Mouse (Mus musculus): Measurements from ENCODE around the gene Ccl4. TPM values are rescaled to one million over a fixed set of nuclear protein-coding genes. Genes with fewer than 3 reads are reported as not detected.

Gene Ccl4
- polyA plus RNA-seq, 1 experiment, result 3.8 TPM

DNA sequence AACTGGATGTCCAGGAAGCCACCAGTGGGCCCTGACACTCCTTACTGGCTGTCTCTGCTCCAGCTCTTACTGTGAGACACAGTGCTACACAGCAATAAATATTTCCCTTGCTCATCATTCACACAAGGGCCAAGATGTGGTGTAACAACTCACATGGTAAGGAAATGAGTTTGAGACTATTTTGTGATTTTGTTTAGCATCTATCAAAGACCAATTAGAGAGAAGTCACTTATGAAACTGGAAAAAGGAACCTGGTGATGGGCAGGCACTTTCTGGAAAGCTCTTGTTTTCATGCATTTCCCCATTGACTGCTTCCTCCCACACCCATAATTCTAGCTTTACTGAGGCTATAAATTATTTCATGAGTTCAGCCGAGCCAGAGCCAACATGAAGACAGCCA lies 41.3 kb downstream of the Ccl4 start, which contains the start of gene Wfdc17:
TSS of gene Wfdc17 (plus strand) at position 287 of the 400 bp plus-strand sequence.
- H3K4me1 ChIP-seq (ENCODE audit: control insufficient read depth, insufficient read depth, insufficient read length), result peaks cover 5% of the 10 kb centered on the region; the same call in 1 of the 2 replicates
- H3K4me3 ChIP-seq (ENCODE audit: extremely low read depth, insufficient read depth, insufficient read length), result no peak within 1 kb of the TSS
- H3K27ac ChIP-seq (ENCODE audit: insufficient read depth, low read length), result peak within 1 kb of the TSS; percentile 50; the same call in 1 of the 2 replicates
- TF ChIP-seq CTCF (IDR thresholded peaks at IDR 0.05; ENCODE audit: extremely low read depth, insufficient read depth, insufficient read length, insufficient replicate concordance), result no peak
- TF ChIP-seq POLR2A (IDR thresholded peaks at IDR 0.05; ENCODE audit: low read depth, low read length), result no peak
- H3K27me3 ChIP-seq (ENCODE audit: control insufficient read depth, insufficient read depth, low read length), result no peaks in the 10 kb centered on the region
- H3K36me3 ChIP-seq (ENCODE audit: control insufficient read depth, insufficient read depth, low read length), result no peaks in the 10 kb centered on the region
- WGBS, result 3% methylated on average over 1 of the region's 1 CpGs
- peak in 1 of 2 experiments; percentile 8 for DNase-seq (ENCODE audit: low read depth in 1 of 2, low spot score in 2 of 2)

DNA sequence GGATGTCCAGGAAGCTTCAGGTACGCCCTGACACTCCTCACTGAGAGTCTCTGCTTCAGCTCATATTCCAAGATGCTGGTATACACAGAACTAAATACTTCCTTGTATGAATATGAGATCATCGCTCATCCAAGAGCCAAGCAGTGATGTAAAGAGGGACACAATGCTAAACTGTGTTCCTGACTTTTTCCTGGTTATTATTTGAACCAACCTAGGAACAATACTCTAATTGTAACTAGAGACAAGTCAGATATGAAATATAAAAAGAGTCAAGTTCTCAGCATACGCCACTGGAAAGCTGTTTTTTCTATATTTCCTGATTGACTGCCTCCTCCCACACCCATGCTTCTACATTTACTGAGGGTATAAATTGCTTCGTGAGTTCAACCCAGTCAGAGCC lies 46.3 kb downstream of the Ccl4 start, which contains the start of gene Wfdc18:
TSS of gene Wfdc18 (plus strand) at position 301 of the 400 bp plus-strand sequence.
- H3K27ac ChIP-seq (ENCODE audit: insufficient read depth, low read length), result no peak within 1 kb of the TSS
- no peak within 1 kb of the TSS for H3K4me3 ChIP-seq (ENCODE audit: extremely low read depth, insufficient read depth, insufficient read length)
- TF ChIP-seq CTCF (IDR thresholded peaks at IDR 0.05; ENCODE audit: extremely low read depth, insufficient read depth, insufficient read length, insufficient replicate concordance) (no peak), POLR2A (IDR thresholded peaks at IDR 0.05; ENCODE audit: low read depth, low read length) (no peak)
- no peaks in the 10 kb centered on the region for H3K27me3 ChIP-seq (ENCODE audit: control insufficient read depth, insufficient read depth, low read length)
- no peaks in the 10 kb centered on the region for H3K36me3 ChIP-seq (ENCODE audit: control insufficient read depth, insufficient read depth, low read length)
- WGBS, result 57% methylated on average over 4 of the region's 4 CpGs
- peaks cover 5% of the 10 kb centered on the region; the same call in 1 of the 2 replicates for H3K4me1 ChIP-seq (ENCODE audit: control insufficient read depth, insufficient read depth, insufficient read length)
- no peak for DNase-seq (ENCODE audit: low read depth in 1 of 2, low spot score in 2 of 2)

DNA sequence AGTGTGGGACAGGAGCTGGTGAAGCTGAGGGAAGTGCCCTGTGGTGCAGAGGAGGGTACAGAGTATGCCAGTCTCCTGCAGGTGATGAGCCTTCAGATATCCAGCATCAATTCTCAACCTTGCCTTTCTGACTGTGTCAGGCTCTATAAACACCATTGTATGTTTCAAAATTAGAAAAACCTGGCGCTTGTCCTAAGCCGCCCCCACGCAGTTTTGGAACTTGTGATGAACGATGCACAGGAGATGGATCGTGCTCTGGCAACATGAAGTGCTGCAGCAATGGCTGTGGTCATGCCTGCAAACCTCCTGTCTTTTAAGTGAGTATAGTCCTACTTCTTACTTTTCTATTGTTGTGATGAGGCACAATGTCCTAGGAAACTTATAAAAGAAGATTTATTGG lies 47.3 kb downstream of the Ccl4 start:
- no peak for DNase-seq (ENCODE audit: low read depth in 1 of 2, low spot score in 2 of 2)
- no peaks in the 10 kb centered on the region for H3K27me3 ChIP-seq (ENCODE audit: control insufficient read depth, insufficient read depth, low read length)
- TF ChIP-seq CTCF (IDR thresholded peaks at IDR 0.05; ENCODE audit: extremely low read depth, insufficient read depth, insufficient read length, insufficient replicate concordance), result no peak
- no peak for TF ChIP-seq POLR2A (IDR thresholded peaks at IDR 0.05; ENCODE audit: low read depth, low read length)
- H3K4me1 ChIP-seq (ENCODE audit: control insufficient read depth, insufficient read depth, insufficient read length), result no peaks in the 10 kb centered on the region
- no peak overlapping the region for H3K4me3 ChIP-seq (ENCODE audit: extremely low read depth, insufficient read depth, insufficient read length)
- 92% methylated on average over 5 of the region's 5 CpGs for WGBS
- H3K27ac ChIP-seq (ENCODE audit: insufficient read depth, low read length), result no peak overlapping the region
- no peaks in the 10 kb centered on the region for H3K36me3 ChIP-seq (ENCODE audit: control insufficient read depth, insufficient read depth, low read length)

GRCm38 (mm10) chr11:83712671-83713070 lies 50.3 kb downstream of the Ccl4 start:
- TF ChIP-seq CTCF (IDR thresholded peaks at IDR 0.05; ENCODE audit: extremely low read depth, insufficient read depth, insufficient read length, insufficient replicate concordance) (no peak), POLR2A (IDR thresholded peaks at IDR 0.05; ENCODE audit: low read depth, low read length) (no peak)
- Histone ChIP-seq H3K4me3 (ENCODE audit: extremely low read depth, insufficient read depth, insufficient read length) (no peak overlapping the region), H3K27ac (ENCODE audit: insufficient read depth, low read length) (no peak overlapping the region), H3K36me3 (ENCODE audit: control insufficient read depth, insufficient read depth, low read length) (no peaks in the 10 kb centered on the region), H3K4me1 (ENCODE audit: control insufficient read depth, insufficient read depth, insufficient read length) (no peaks in the 10 kb centered on the region), H3K27me3 (ENCODE audit: control insufficient read depth, insufficient read depth, low read length) (no peaks in the 10 kb centered on the region)
- no peak for DNase-seq (ENCODE audit: low read depth in 1 of 2, low spot score in 2 of 2)
- 8% methylated on average over 1 of the region's 1 CpGs for WGBS

- TF ChIP-seq POLR2A (IDR thresholded peaks at IDR 0.05; ENCODE audit: low read depth, low read length) (no peak), CTCF (IDR thresholded peaks at IDR 0.05; ENCODE audit: extremely low read depth, insufficient read depth, insufficient read length, insufficient replicate concordance) (no peak)
- WGBS, result 4% methylated on average over 2 of the region's 2 CpGs
- Histone ChIP-seq H3K27me3 (ENCODE audit: control insufficient read depth, insufficient read depth, low read length) (no peaks in the 10 kb centered on the region), H3K4me1 (ENCODE audit: control insufficient read depth, insufficient read depth, insufficient read length) (no peaks in the 10 kb centered on the region), H3K4me3 (ENCODE audit: extremely low read depth, insufficient read depth, insufficient read length) (no peak overlapping the region), H3K27ac (ENCODE audit: insufficient read depth, low read length) (no peak overlapping the region), H3K36me3 (ENCODE audit: control insufficient read depth, insufficient read depth, low read length) (no peaks in the 10 kb centered on the region)
- no peak for DNase-seq (ENCODE audit: low read depth in 1 of 2, low spot score in 2 of 2)
Measured at GRCm38 (mm10) chr11:83713925-83714324, 51.5 kb downstream of the Ccl4 start.

Other genes starting within 250 kb of the Ccl4 start
- gene Gas2l2, start 233.1 kb upstream of the Ccl4 start, polyA plus RNA-seq (2012; rRNA removed), result not detected in 2 replicates
- 1.3 and 2.1 TPM in 2 replicates for gene 1700020L24Rik, start 224.9 kb upstream of the Ccl4 start, polyA plus RNA-seq (2012; rRNA removed)
- 6.3 and 6.4 TPM in 2 replicates for gene Mmp28, start 199.5 kb upstream of the Ccl4 start, polyA plus RNA-seq (2012; rRNA removed)
- gene Taf15, start 189.5 kb upstream of the Ccl4 start, polyA plus RNA-seq (2012; rRNA removed), result 8.9 and 11.0 TPM in 2 replicates
- gene Heatr9, start 140.4 kb upstream of the Ccl4 start, polyA plus RNA-seq (2012; rRNA removed), result 0.18 and 0.21 TPM in 2 replicates
- gene Ccl5, start 132.1 kb upstream of the Ccl4 start, polyA plus RNA-seq (2012; rRNA removed), result 519 and 769 TPM in 2 replicates
- gene Ccl9, start 83.9 kb upstream of the Ccl4 start, polyA plus RNA-seq (2012; rRNA removed), result 3.5 TPM in 2 replicates
- 12.5 and 15.6 TPM in 2 replicates for gene Ccl6, start 69.5 kb upstream of the Ccl4 start, polyA plus RNA-seq (2012; rRNA removed)
- gene Rpl9-ps1, start 17.0 kb upstream of the Ccl4 start, polyA plus RNA-seq (2012; rRNA removed), result not detected in 2 replicates
- gene Ccl3, start 13.2 kb upstream of the Ccl4 start, polyA plus RNA-seq (2012; rRNA removed), result 5.9 and 7.6 TPM in 2 replicates
- gene Wfdc17, start 41.4 kb downstream of the Ccl4 start, polyA plus RNA-seq (2012; rRNA removed), result 4.2 and 4.8 TPM in 2 replicates
- not detected in 2 replicates for gene Wfdc18, start 46.4 kb downstream of the Ccl4 start, polyA plus RNA-seq (2012; rRNA removed)
- gene Wfdc21, start 84.4 kb downstream of the Ccl4 start, polyA plus RNA-seq (2012; rRNA removed), result 17.1 and 20.6 TPM in 2 replicates
- gene Heatr6, start 91.1 kb downstream of the Ccl4 start, polyA plus RNA-seq (2012; rRNA removed), result 18.2 and 26.6 TPM in 2 replicates
- gene Hnf1b, start 187.5 kb downstream of the Ccl4 start, polyA plus RNA-seq (2012; rRNA removed), result 0.40 and 0.63 TPM in 2 replicates

All from spleen, adult 2 months (tissue).